Mouse (Mus musculus): Measurements from ENCODE around the gene Soat2.

DNA sequence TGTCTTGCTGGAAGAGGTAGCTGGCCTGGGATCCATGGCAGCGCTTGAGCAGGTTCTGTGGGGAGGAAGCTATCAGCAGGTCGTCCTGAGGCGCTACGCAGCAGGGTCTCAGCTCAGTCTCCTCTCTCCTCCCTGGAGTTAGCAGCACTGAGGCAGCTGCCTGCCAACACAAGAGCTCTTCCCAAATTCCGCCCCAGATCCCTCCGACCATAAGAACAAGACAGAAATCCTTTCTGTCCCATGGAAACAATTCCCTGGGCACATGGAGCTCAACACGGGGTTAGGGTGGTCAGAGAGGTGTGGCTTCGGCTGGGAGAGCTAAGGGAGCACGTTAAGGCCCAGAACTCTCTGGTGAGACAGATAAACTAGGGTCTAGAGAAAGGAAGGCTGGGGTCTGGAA lies 28.8 kb downstream of the Soat2 start:
- TF ChIP-seq EP300 (IDR thresholded peaks at IDR 0.05; ENCODE audit: low read depth) (no peak), CTCF (IDR thresholded peaks at IDR 0.05; ENCODE audit: low read depth) (no peak)

Measured in liver, postnatal 0 days (tissue).